Mouse (Mus musculus) CH12.LX (cell line): Measurements from ENCODE around the gene Elf5.

Experiments
- CTCF ChIP-seq, 2 experiments: IDR thresholded peaks in 1 of 2; conservative IDR thresholded peaks in 1 of 2; 2 replicates each; pipeline ENCODE4 v1.5.1; 2011 to 2012; ENCODE audit warnings: low read depth in 2 of 2, low read length in 2 of 2, improper control_type of control experiment in 1 of 2, inconsistent platforms in 1 of 2, mild to moderate bottlenecking in 1 of 2, moderate library complexity in 1 of 2
- POLR2A ChIP-seq: IDR thresholded peaks from 2 replicates; pipeline ENCODE4 v1.6.1; 2011; ENCODE audit warnings: low read depth, mild to moderate bottlenecking, improper control_type of control experiment, low read length
- ZC3H11A ChIP-seq: IDR thresholded peaks from 2 replicates; pipeline ENCODE4 v1.6.1; 2012; ENCODE audit warnings: low read depth, mild to moderate bottlenecking, inconsistent platforms, low read length, improper control_type of control experiment

DNA sequence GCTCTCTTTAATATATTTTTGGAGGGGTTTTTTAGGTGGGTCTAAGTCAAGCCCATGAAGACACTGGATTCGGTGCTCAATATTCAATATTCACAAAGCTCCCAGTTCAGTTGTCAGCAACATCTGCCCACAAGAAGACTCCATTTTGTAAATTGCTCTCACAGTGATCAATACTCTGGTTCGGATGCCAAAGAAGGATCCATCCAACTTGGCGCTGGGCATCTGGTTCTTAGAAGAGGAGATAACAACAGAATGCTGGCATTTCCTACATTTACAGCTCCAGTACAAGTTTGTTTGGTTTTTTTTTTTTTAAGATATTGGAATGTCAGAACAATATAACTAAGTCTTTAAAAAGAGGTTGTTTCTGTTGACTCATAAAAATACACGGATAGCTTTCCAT, 69.4 kb downstream of the Elf5 start:
- TF ChIP-seq CTCF (conservative IDR thresholded peaks at IDR 0.05 in 1 of 2, IDR thresholded peaks at IDR 0.05 in 1 of 2; ENCODE audit: low read depth in 2 of 2, low read length in 2 of 2) (no peak), POLR2A (no peak), ZC3H11A (no peak)
